Mouse (Mus musculus) liver, embryonic 12.5 days (tissue): ENCODE results near the gene Asb14. TPM values are rescaled to one million over a fixed set of nuclear protein-coding genes. Genes with fewer than 3 reads are reported as not detected.

ENCODE experiments used
- ATAC-seq: fragments of 200-750 bp; cut with Nextera tagmentation; 2 replicates; pipeline ENCODE4 v1.8.0; 2017; ENCODE audit warnings: moderate number of reproducible peaks, mild to moderate bottlenecking, moderate library complexity
- H3K27ac ChIP-seq: fragments of 300-500 bp; sonication (generic); 2 replicates; pipeline ENCODE4 v1.5.1; 2016; ENCODE audit warnings: mild to moderate bottlenecking
- H3K27me3 ChIP-seq: fragments of 300-500 bp; sonication (generic); replicated peaks from 2 replicates; pipeline ENCODE4 v1.6.1; 2016; ENCODE audit warnings: mild to moderate bottlenecking, moderate library complexity
- H3K36me3 ChIP-seq: fragments of 300-500 bp; sonication (generic); 2 replicates; pipeline ENCODE4 v1.6.1; 2016; ENCODE audit warnings: mild to moderate bottlenecking, moderate library complexity
- H3K4me1 ChIP-seq: fragments of 300-500 bp; sonication (generic); 2 replicates; pipeline ENCODE4 v1.6.1; 2016
- H3K4me2 ChIP-seq: fragments of 300-500 bp; sonication (generic); 2 replicates; pipeline ENCODE4 v1.6.1; 2016; ENCODE audit warnings: mild to moderate bottlenecking, moderate library complexity
- H3K4me3 ChIP-seq: fragments of 300-500 bp; sonication (generic); 2 replicates; pipeline ENCODE4 v1.5.1; 2016; ENCODE audit warnings: mild to moderate bottlenecking, moderate library complexity
- H3K9ac ChIP-seq: fragments of 300-500 bp; sonication (generic); 2 replicates; pipeline ENCODE4 v1.6.1; 2016; ENCODE audit warnings: mild to moderate bottlenecking, moderate library complexity
- H3K9me3 ChIP-seq: fragments of 300-500 bp; sonication (generic); replicated peaks from 2 replicates; pipeline ENCODE4 v1.6.1; 2016; ENCODE audit warnings: mild to moderate bottlenecking, moderate library complexity
- WGBS: fragments of 180-500 bp; shearing (Covaris S2); methylation state at CpG from one replicate; pipeline ENCODE4 v1.1.7; 2016; ENCODE audit not compliant: insufficient replicate concordance; 5-methylcytosine and 5-hydroxymethylcytosine counted together
- polyA plus RNA-seq: library from polyadenylated mRNA; unstranded; fragments of >200 nt; fragmentation: Nextera tagmentation; extraction: Ambion mirVana; gene quantifications from 2 replicates; pipeline ENCODE4 v1.2.1, GENCODE M21; 2016

The Asb14 gene
- polyA plus RNA-seq, result not detected in 2 replicates

DNA sequence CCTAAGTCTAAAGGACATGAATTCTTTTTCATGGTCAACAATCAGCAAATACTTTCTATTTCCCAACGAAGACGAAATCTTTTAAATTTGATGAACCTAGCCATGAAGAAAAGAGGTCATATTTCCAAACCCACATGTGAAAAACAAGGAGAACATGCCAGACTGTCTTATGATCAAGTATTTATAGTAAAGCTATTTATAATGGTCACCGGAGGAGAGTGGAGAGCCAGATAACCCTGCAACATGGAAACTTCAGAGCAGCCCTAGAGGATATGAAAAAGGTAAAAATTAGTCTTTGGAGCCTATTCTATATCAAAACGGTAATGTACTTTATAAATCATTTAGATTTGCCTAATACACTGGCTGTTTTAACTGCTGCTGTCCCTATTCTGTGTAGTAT lies at the start of gene Asb14:
Asb14 (plus strand) TSS at position 166 of the 400 bp plus-strand sequence.
- Histone ChIP-seq H3K27ac (no peak within 1 kb of the TSS), H3K4me1 (peaks cover 6% of the 10 kb centered on the region; the same call in 1 of the 2 replicates), H3K4me3 (no peak within 1 kb of the TSS), H3K27me3 (no peaks in the 10 kb centered on the region), H3K36me3 (no peaks in the 10 kb centered on the region), H3K9ac (no peak within 1 kb of the TSS), H3K4me2 (no peak within 1 kb of the TSS), H3K9me3 (no peaks in the 10 kb centered on the region)
- 69% methylated on average over 4 of the region's 4 CpGs for WGBS
- ATAC-seq, result no peak

DNA sequence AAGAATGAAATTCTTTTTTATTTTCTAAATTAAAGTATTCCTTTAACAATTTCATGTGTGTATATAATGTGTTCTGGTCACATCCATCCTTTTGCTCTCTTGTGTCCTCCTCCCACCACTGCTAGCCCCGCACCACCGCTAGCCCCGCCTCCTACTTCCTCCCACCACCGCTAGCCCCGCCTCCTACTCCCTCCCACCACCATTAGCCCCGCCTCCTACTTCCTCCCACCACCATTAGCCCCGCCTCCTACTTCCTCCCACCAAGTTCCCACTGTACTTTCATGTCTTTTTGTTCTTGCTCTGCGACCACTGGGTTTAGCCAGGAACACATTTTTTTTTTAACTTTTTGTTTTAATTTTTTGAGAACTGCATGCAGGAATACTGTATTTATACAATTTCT lies 41.3 kb upstream of the Asb14 start:
- 45% methylated on average over 8 of the region's 8 CpGs for WGBS
- no peak for ATAC-seq
- no peaks in the 10 kb centered on the region for H3K36me3 ChIP-seq

DNA sequence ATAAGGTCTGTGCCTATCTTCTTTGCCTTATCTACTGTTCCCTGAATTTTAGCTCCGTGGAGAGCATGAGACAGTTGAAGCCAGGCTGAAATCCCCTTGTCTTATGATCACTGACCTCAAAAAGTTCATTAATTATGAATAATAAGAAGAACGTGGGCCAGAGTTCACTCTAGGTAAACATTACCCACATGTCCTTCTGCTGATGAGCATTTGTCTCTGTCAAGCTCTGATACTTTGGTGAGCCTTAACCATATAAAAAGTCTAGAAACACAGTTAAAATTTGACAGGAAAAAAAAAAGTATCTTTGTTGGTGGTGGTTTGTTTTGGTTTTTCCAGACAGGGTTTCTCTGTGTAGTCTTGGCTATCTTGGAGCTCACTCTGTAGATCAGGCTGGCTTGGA lies 40.3 kb upstream of the Asb14 start:
- no peaks in the 10 kb centered on the region for H3K36me3 ChIP-seq
- 50% methylated on average over 2 of the region's 2 CpGs for WGBS
- H3K9me3 ChIP-seq, result no peaks in the 10 kb centered on the region
- ATAC-seq, result no peak
- no peak overlapping the region for H3K4me3 ChIP-seq
- H3K4me1 ChIP-seq, result no peaks in the 10 kb centered on the region
- H3K27ac ChIP-seq, result no peak overlapping the region
- H3K9ac ChIP-seq, result no peak overlapping the region
- H3K4me2 ChIP-seq, result no peak overlapping the region
- no peaks in the 10 kb centered on the region for H3K27me3 ChIP-seq

More for the DNA sequence above, 41.3 kb upstream of the Asb14 start:
- Histone ChIP-seq H3K4me1 (no peaks in the 10 kb centered on the region), H3K4me2 (no peak overlapping the region), H3K27me3 (no peaks in the 10 kb centered on the region), H3K9ac (no peak overlapping the region), H3K4me3 (no peak overlapping the region), H3K27ac (no peak overlapping the region), H3K9me3 (no peaks in the 10 kb centered on the region)

DNA sequence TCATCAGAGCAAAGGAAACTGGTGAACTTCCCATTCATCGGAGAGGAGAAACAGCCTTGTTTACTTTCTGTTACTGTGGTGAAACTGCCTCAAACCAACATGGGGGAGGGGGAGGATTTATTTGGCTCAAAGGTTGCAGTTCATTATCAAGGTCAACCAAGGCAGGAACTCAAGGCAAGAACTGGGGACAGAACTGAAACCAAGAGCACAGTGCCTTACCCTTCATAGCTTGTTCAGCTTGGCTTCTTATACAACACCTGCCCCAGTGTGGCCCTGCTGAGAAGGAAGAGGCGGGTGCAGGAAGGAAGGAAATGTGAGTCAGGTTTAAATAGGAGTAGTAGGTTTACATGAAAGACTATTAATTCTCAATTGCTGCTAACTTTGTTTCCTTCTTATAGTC lies 36.0 kb upstream of the Asb14 start:
- 35% methylated on average over 2 of the region's 2 CpGs for WGBS

GRCm38 (mm10) chr14:26859024-26859423 lies 35.3 kb upstream of the Asb14 start:
- Histone ChIP-seq H3K4me3 (no peak overlapping the region), H3K9ac (no peak overlapping the region), H3K36me3 (no peaks in the 10 kb centered on the region), H3K27ac (no peak overlapping the region), H3K4me1 (no peaks in the 10 kb centered on the region), H3K27me3 (no peaks in the 10 kb centered on the region), H3K9me3 (no peaks in the 10 kb centered on the region), H3K4me2 (no peak overlapping the region)
- WGBS, result 89% methylated on average over 3 of the region's 3 CpGs
- ATAC-seq, result no peak

More for the DNA sequence above, 36.0 kb upstream of the Asb14 start:
- Histone ChIP-seq H3K27me3 (no peaks in the 10 kb centered on the region), H3K27ac (no peak overlapping the region), H3K4me3 (no peak overlapping the region), H3K4me1 (no peaks in the 10 kb centered on the region), H3K9ac (no peak overlapping the region), H3K9me3 (no peaks in the 10 kb centered on the region), H3K4me2 (peak overlapping the region; percentile 32; the same call in 1 of the 2 replicates), H3K36me3 (no peaks in the 10 kb centered on the region)
- no peak for ATAC-seq

DNA sequence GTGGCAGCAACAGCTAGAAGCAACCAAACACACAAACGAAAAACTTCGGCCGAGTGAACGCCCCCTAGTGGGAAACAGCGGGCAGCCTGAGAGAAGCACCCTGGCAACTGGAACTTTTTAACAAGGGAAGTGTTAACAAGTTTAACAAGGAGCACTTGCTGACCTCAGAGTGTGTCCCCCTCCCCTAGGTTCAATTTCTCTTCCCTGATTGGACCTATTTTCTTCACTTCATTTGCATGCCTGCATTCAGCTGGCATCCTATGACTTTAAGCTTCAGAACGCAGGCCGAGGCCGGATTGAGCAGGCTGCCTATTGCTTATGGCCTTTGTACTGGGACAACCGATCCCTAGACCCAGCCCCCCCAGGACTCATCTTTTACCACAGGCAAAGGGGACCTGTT lies 27.0 kb upstream of the Asb14 start:
- 61% methylated on average over 9 of the region's 9 CpGs for WGBS

GRCm38 (mm10) chr14:26868299-26868698 lies 26.1 kb upstream of the Asb14 start:
- H3K9me3 ChIP-seq, result no peaks in the 10 kb centered on the region
- no peaks in the 10 kb centered on the region for H3K27me3 ChIP-seq
- ATAC-seq, result no peak
- no peaks in the 10 kb centered on the region for H3K4me1 ChIP-seq
- 74% methylated on average over 5 of the region's 5 CpGs for WGBS
- H3K4me3 ChIP-seq, result no peak overlapping the region
- H3K36me3 ChIP-seq, result no peaks in the 10 kb centered on the region
- no peak overlapping the region for H3K27ac ChIP-seq
- no peak overlapping the region for H3K9ac ChIP-seq
- H3K4me2 ChIP-seq, result no peak overlapping the region

More for the DNA sequence above, 27.0 kb upstream of the Asb14 start:
- no peak overlapping the region for H3K9ac ChIP-seq
- no peaks in the 10 kb centered on the region for H3K27me3 ChIP-seq
- H3K4me2 ChIP-seq, result no peak overlapping the region
- no peaks in the 10 kb centered on the region for H3K36me3 ChIP-seq
- H3K4me3 ChIP-seq, result no peak overlapping the region
- no peaks in the 10 kb centered on the region for H3K9me3 ChIP-seq
- no peaks in the 10 kb centered on the region for H3K4me1 ChIP-seq
- H3K27ac ChIP-seq, result no peak overlapping the region
- ATAC-seq, result no peak

DNA sequence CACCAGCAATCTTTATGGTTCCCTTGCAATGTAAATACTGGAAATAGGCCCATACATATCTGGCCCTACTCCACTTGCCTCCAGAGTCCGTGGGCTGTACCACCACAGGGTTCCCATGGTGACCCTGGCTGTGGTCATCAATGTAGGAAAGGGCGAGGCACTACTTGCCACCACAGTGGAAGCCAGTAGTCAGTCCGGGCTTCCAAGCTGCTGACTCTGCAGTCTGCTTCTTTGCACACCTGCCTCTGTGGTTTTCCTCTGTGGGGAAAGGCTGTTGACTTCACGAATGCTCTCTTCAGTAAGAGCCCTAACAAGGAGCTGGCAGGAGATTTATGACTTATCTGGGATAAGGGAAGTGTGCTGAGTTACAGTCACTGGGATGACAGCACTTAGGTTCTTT lies 15.6 kb upstream of the Asb14 start:
- no peak overlapping the region for H3K4me2 ChIP-seq
- H3K9ac ChIP-seq, result no peak overlapping the region
- H3K9me3 ChIP-seq, result no peaks in the 10 kb centered on the region
- no peak for ATAC-seq
- no peaks in the 10 kb centered on the region; the same call in 1 of the 2 replicates for H3K4me1 ChIP-seq
- H3K27ac ChIP-seq, result no peak overlapping the region
- 24% methylated on average over 4 of the region's 4 CpGs for WGBS
- H3K4me3 ChIP-seq, result no peak overlapping the region
- no peaks in the 10 kb centered on the region for H3K36me3 ChIP-seq
- no peaks in the 10 kb centered on the region for H3K27me3 ChIP-seq

GRCm38 (mm10) chr14:26879976-26880375 lies 14.4 kb upstream of the Asb14 start:
- no peaks in the 10 kb centered on the region for H3K27me3 ChIP-seq
- 55% methylated on average over 2 of the region's 2 CpGs for WGBS

DNA sequence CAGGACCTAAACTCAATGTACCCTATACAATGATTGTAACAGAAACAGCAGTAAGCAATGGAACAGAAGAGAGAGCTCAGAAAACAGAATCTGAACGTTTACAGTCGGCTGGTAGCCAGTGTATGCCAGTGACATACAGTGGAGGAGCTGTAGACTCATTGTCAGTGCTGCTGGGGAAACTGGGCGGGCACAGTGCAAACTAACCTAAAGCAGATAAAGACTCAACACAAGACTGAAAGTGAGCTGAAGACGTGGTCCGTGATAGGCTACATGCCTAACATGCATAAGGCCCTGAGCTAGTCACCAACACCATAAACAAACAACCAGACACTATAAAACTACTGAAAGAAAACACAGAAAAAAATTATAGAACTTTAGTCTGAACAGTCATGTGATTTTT lies 12.7 kb upstream of the Asb14 start:
- Histone ChIP-seq H3K27me3 (no peaks in the 10 kb centered on the region), H3K4me1 (no peaks in the 10 kb centered on the region; the same call in 1 of the 2 replicates), H3K27ac (no peak overlapping the region), H3K9ac (no peak overlapping the region), H3K36me3 (no peaks in the 10 kb centered on the region), H3K9me3 (no peaks in the 10 kb centered on the region), H3K4me2 (no peak overlapping the region), H3K4me3 (no peak overlapping the region)
- no peak for ATAC-seq
- WGBS, result 44% methylated on average over 5 of the region's 5 CpGs

More at GRCm38 (mm10) chr14:26879976-26880375, 14.4 kb upstream of the Asb14 start:
- H3K4me1 ChIP-seq, result no peaks in the 10 kb centered on the region; the same call in 1 of the 2 replicates
- H3K4me2 ChIP-seq, result no peak overlapping the region
- no peak overlapping the region for H3K27ac ChIP-seq
- no peak for ATAC-seq
- no peak overlapping the region for H3K4me3 ChIP-seq
- no peaks in the 10 kb centered on the region for H3K36me3 ChIP-seq
- no peak overlapping the region for H3K9ac ChIP-seq
- no peaks in the 10 kb centered on the region for H3K9me3 ChIP-seq

GRCm38 (mm10) chr14:26887244-26887643 lies 7.1 kb upstream of the Asb14 start:
- H3K36me3 ChIP-seq, result no peaks in the 10 kb centered on the region
- peaks cover 6% of the 10 kb centered on the region; the same call in 1 of the 2 replicates for H3K4me1 ChIP-seq
- H3K4me2 ChIP-seq, result no peak overlapping the region
- 58% methylated on average over 3 of the region's 3 CpGs for WGBS
- no peak overlapping the region for H3K4me3 ChIP-seq
- no peaks in the 10 kb centered on the region for H3K27me3 ChIP-seq
- H3K9ac ChIP-seq, result no peak overlapping the region
- no peak overlapping the region for H3K27ac ChIP-seq
- H3K9me3 ChIP-seq, result no peaks in the 10 kb centered on the region
- no peak for ATAC-seq

DNA sequence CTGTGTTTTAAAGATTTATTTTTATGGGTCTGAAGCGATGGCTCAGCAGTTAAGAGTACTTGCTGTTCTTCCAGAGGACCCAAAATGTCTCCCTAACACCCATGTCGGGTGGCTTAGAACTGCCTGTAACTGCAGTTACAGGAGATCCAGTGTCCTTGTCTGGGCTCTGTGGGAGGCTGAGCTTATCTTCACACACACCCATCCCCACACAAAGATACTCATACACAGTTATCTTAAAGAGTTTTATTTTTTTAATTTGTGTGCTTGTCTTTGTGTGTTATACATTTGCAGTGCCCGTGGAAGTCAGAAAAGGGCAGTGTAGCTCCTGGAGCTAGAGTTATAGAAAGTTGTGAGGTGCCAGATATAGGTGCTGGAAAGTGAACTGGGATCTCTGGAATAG lies 3.6 kb upstream of the Asb14 start:
- no peak overlapping the region for H3K27ac ChIP-seq
- H3K36me3 ChIP-seq, result no peaks in the 10 kb centered on the region
- no peak overlapping the region for H3K4me2 ChIP-seq
- no peak overlapping the region for H3K4me3 ChIP-seq
- H3K27me3 ChIP-seq, result no peaks in the 10 kb centered on the region
- peaks cover 6% of the 10 kb centered on the region; the same call in 1 of the 2 replicates for H3K4me1 ChIP-seq
- no peaks in the 10 kb centered on the region for H3K9me3 ChIP-seq
- no peak overlapping the region for H3K9ac ChIP-seq
- ATAC-seq, result no peak; the same call in 1 of the 2 replicates
- WGBS, result 51% methylated on average over 3 of the region's 3 CpGs

GRCm38 (mm10) chr14:26899490-26899889 lies 5.1 kb downstream of the Asb14 start:
- Histone ChIP-seq H3K27me3 (no peaks in the 10 kb centered on the region), H3K4me2 (no peak overlapping the region), H3K4me1 (no peaks in the 10 kb centered on the region), H3K9me3 (no peaks in the 10 kb centered on the region), H3K36me3 (no peaks in the 10 kb centered on the region), H3K9ac (no peak overlapping the region), H3K27ac (no peak overlapping the region), H3K4me3 (no peak overlapping the region)
- 69% methylated on average over 2 of the region's 2 CpGs for WGBS
- ATAC-seq, result no peak
